In the genomic region with DNA sequence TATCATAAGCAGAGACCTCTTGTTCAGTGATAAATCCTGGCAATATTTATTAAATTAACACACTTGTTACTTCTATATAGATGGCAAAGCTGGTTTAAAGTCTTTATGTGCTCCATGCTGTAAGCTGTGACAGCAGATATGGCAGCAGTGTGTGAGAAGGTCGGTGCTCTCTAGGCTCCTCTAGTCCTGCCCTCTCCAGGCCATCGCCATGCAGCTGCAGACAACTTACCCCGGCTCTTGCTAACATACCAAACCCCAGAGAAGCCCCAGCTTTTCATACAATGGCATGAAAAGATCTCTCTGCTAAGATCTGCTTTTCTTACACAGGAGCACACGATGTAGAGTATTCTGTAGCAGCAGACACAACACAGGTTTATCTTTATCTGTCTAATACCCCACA, we compare ENCODE assay signal across 28 mouse cellular contexts.
"Had no signal": no experiment of that assay in that cellular context is flagged by ENCODE, and none has a peak within 500 bp of the region (broad histone marks: within the 10 kb centered on the region; RNA-seq: fewer than 3 reads in every experiment).

No protein-coding gene starts in this region.

- H3K4me1 ChIP-seq: embryonic facial prominence, embryonic 12.5 days; embryonic facial prominence, embryonic 15.5 days; forebrain, embryonic 12.5 days; forebrain, embryonic 13.5 days; forebrain, embryonic 15.5 days had no signal

- H3K27ac ChIP-seq: embryonic facial prominence, embryonic 10.5 days; embryonic facial prominence, embryonic 12.5 days; embryonic facial prominence, embryonic 13.5 days; embryonic facial prominence, embryonic 15.5 days; forebrain, embryonic 10.5 days; forebrain, embryonic 12.5 days; forebrain, embryonic 13.5 days; forebrain, embryonic 15.5 days; heart, adult 2 months had no signal

- H3K27me3 ChIP-seq: embryonic facial prominence, embryonic 12.5 days; embryonic facial prominence, embryonic 13.5 days; embryonic facial prominence, embryonic 15.5 days; forebrain, embryonic 12.5 days; forebrain, embryonic 13.5 days; forebrain, embryonic 15.5 days had no signal

- H3K4me2 ChIP-seq: embryonic facial prominence, embryonic 12.5 days; embryonic facial prominence, embryonic 13.5 days; embryonic facial prominence, embryonic 15.5 days; forebrain, embryonic 12.5 days; forebrain, embryonic 13.5 days; forebrain, embryonic 15.5 days had no signal

- H3K9me3 ChIP-seq: embryonic facial prominence, embryonic 10.5 days; embryonic facial prominence, embryonic 12.5 days; embryonic facial prominence, embryonic 13.5 days; embryonic facial prominence, embryonic 15.5 days; forebrain, embryonic 10.5 days; forebrain, embryonic 12.5 days; forebrain, embryonic 15.5 days had no signal

- ATAC-seq: forebrain, embryonic 13.5 days; forebrain, embryonic 14.5 days; forebrain, embryonic 15.5 days; forebrain, embryonic 16.5 days; forebrain, postnatal 0 days had no signal

- H3K4me3 ChIP-seq: embryonic facial prominence, embryonic 10.5 days; embryonic facial prominence, embryonic 12.5 days; embryonic facial prominence, embryonic 13.5 days; embryonic facial prominence, embryonic 15.5 days; erythroblast, embryonic 14.5 days; forebrain, embryonic 10.5 days; forebrain, embryonic 12.5 days; forebrain, embryonic 13.5 days; forebrain, embryonic 15.5 days; heart, adult 2 months had no signal

- DNase-seq: cerebellum, adult 18-20 months; cerebellum, adult 2 months; cerebellum, adult 8-10 months; cerebellum, adult 9-10 months; cerebellum, adult 9-11 months; cerebellum, postnatal 10 days; cerebellum, postnatal 14 days; cerebellum, postnatal 25 days; cerebellum, postnatal 36 days; embryo, embryonic 11 days; forebrain, postnatal 0 days; gastrocnemius, postnatal 10 days; gastrocnemius, postnatal 14 days; gastrocnemius, postnatal 25 days; gastrocnemius, postnatal 36 days; heart, adult 18-20 months; heart, adult 2 months had no signal

- H3K9ac ChIP-seq: embryonic facial prominence, embryonic 12.5 days; embryonic facial prominence, embryonic 13.5 days; embryonic facial prominence, embryonic 15.5 days; forebrain, embryonic 12.5 days; forebrain, embryonic 13.5 days; forebrain, embryonic 15.5 days; forebrain, postnatal 0 days had no signal

- H3K36me3 ChIP-seq: forebrain, embryonic 15.5 days had no signal
